Mouse (Mus musculus) myocyte (in vitro differentiated cells): ENCODE data around the gene Krtap14. TPM values are rescaled to one million over a fixed set of nuclear protein-coding genes. Genes with fewer than 3 reads are reported as not detected.

Experiments
- H3K27me3 ChIP-seq: one replicate; pipeline ENCODE4 v1.6.1; 2011; ENCODE audit not compliant: control insufficient read depth, insufficient read depth, insufficient read length
- H3K36me3 ChIP-seq: one replicate; pipeline ENCODE4 v1.6.1; 2011; ENCODE audit not compliant: control insufficient read depth, insufficient read depth
- H3K4me2 ChIP-seq: one replicate; pipeline ENCODE4 v1.6.1; 2011; ENCODE audit warnings: low read depth, control low read depth
- H3K4me3 ChIP-seq: one replicate; pipeline ENCODE4 v1.5.1; 2011; ENCODE audit warnings: mild to moderate bottlenecking, control low read depth, moderate library complexity
- H3K79me2 ChIP-seq: one replicate; pipeline ENCODE4 v1.6.1; 2011; ENCODE audit not compliant: control insufficient read depth, insufficient read depth
- H3ac ChIP-seq: one replicate; pipeline ENCODE4 v1.6.1; 2011; ENCODE audit not compliant: control insufficient read depth, insufficient read length
- CEBPB ChIP-seq: IDR thresholded peaks from 2 replicates; pipeline ENCODE4 v1.6.1; 2011; ENCODE audit warnings: mild to moderate bottlenecking, moderate library complexity; ENCODE audit not compliant: poor library complexity, insufficient read depth, severe bottlenecking
- E2F4 ChIP-seq: IDR thresholded peaks from one replicate; pipeline ENCODE4 v1.6.1; 2011; ENCODE audit warnings: mild to moderate bottlenecking, control low read depth, moderate library complexity; ENCODE audit not compliant: insufficient read depth
- MAX ChIP-seq: IDR thresholded peaks from one replicate; pipeline ENCODE4 v1.6.1; 2011; ENCODE audit warnings: low read depth, mild to moderate bottlenecking, control low read depth
- MYOD1 ChIP-seq, 3 experiments: IDR thresholded peaks; one replicate each; pipeline ENCODE4 v1.6.1; 2011; ENCODE audit warnings: control low read depth in 2 of 3, low read depth in 2 of 3, mild to moderate bottlenecking in 2 of 3, moderate library complexity in 1 of 3; ENCODE audit not compliant: insufficient read length in 2 of 3, control insufficient read depth in 1 of 3
- MYOG ChIP-seq, 3 experiments: IDR thresholded peaks; one replicate each; pipeline ENCODE4 v1.6.1; 2011; ENCODE audit warnings: control low read depth in 2 of 3, low read depth in 2 of 3, mild to moderate bottlenecking in 2 of 3; ENCODE audit not compliant: insufficient read length in 2 of 3, control insufficient read depth in 1 of 3, insufficient read depth in 1 of 3
- POLR2A ChIP-seq: IDR thresholded peaks from one replicate; pipeline ENCODE4 v1.6.1; 2011; ENCODE audit warnings: low read depth, mild to moderate bottlenecking, control low read depth, moderate library complexity; ENCODE audit not compliant: insufficient read length
- POLR2AphosphoS2 ChIP-seq: IDR thresholded peaks from one replicate; pipeline ENCODE4 v1.6.1; 2011; ENCODE audit warnings: low read depth, control low read depth; ENCODE audit not compliant: insufficient read length
- REST ChIP-seq: IDR thresholded peaks from one replicate; pipeline ENCODE4 v1.6.1; 2011; ENCODE audit warnings: mild to moderate bottlenecking, control low read depth, moderate library complexity; ENCODE audit not compliant: insufficient read depth, insufficient read length
- SRF ChIP-seq: IDR thresholded peaks from one replicate; pipeline ENCODE4 v1.6.1; 2011; ENCODE audit warnings: low read depth; ENCODE audit not compliant: control insufficient read depth, insufficient read length
- TCF12 ChIP-seq: IDR thresholded peaks from one replicate; pipeline ENCODE4 v1.6.1; 2011; ENCODE audit warnings: mild to moderate bottlenecking, control low read depth; ENCODE audit not compliant: poor library complexity, insufficient read depth, severe bottlenecking
- TCF3 ChIP-seq: IDR thresholded peaks from one replicate; pipeline ENCODE4 v1.6.1; 2011; ENCODE audit warnings: low read depth, control low read depth; ENCODE audit not compliant: insufficient read length
- USF1 ChIP-seq: IDR thresholded peaks from one replicate; pipeline ENCODE4 v1.6.1; 2011; ENCODE audit warnings: low read depth, mild to moderate bottlenecking, control low read depth, moderate library complexity
- polyA plus RNA-seq: library from polyadenylated mRNA; unstranded; fragments of >200 nt; fragmentation: generic; extraction: Trizol; gene quantifications from one replicate; pipeline ENCODE4 v1.2.1, GENCODE M21; 2012; ENCODE audit warnings: missing spikeins

Krtap14 gene
- polyA plus RNA-seq, 1 experiment, result not detected

DNA sequence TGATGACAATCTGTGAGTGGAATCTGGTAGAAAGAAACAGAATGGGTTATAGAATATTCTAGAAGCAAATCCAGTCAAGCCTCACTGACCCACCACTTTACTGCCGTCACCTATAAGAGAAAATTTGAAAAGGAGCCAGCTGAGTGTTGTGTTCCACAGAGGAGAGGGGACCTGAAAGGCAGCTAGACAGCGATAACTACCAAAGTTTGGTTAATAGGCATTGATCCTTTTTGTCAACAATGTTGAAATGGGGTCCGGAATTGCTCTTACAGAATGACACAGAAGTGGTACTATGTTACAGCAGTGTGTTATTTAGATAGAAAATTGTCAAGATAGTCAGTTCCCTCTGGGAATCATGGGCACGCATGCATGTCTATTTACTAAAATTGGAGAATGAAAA lies 22.6 kb upstream of the Krtap14 start:
- H3ac ChIP-seq, result no peak overlapping the region
- no peaks in the 10 kb centered on the region for H3K27me3 ChIP-seq
- no peaks in the 10 kb centered on the region for H3K36me3 ChIP-seq
- H3K4me3 ChIP-seq, result no peak overlapping the region
- H3K4me2 ChIP-seq, result no peak overlapping the region
- H3K79me2 ChIP-seq, result no peaks in the 10 kb centered on the region
- no peak for TF ChIP-seq E2F4
- no peak for TF ChIP-seq SRF
- no peak for TF ChIP-seq MYOG (IDR thresholded peaks at IDR 0.05; ENCODE audit: control insufficient read depth in 1 of 3, insufficient read depth in 1 of 3, insufficient read length in 2 of 3, low read depth in 2 of 3)
- TF ChIP-seq POLR2AphosphoS2, result no peak
- TF ChIP-seq MYOD1 (IDR thresholded peaks at IDR 0.05; ENCODE audit: control insufficient read depth in 1 of 3, insufficient read length in 2 of 3, low read depth in 2 of 3), result no peak
- no peak for TF ChIP-seq USF1
- no peak for TF ChIP-seq REST
- TF ChIP-seq TCF3, result no peak
- no peak for TF ChIP-seq POLR2A
- no peak for TF ChIP-seq TCF12
- TF ChIP-seq CEBPB, result no peak
- TF ChIP-seq MAX, result no peak

GRCm38 (mm10) chr16:88847363-88847762 lies 21.4 kb upstream of the Krtap14 start:
- Histone ChIP-seq H3K4me3 (no peak overlapping the region), H3K4me2 (no peak overlapping the region), H3ac (no peak overlapping the region)

GRCm38 (mm10) chr16:88826978-88827377 lies 1.0 kb upstream of the Krtap14 start:
- no peaks in the 10 kb centered on the region for H3K27me3 ChIP-seq
- TF ChIP-seq POLR2AphosphoS2, result no peak
- no peak for TF ChIP-seq TCF12
- TF ChIP-seq SRF, result no peak
- TF ChIP-seq E2F4, result no peak
- TF ChIP-seq CEBPB, result no peak
- no peak for TF ChIP-seq MAX
- H3K79me2 ChIP-seq, result no peaks in the 10 kb centered on the region
- H3K36me3 ChIP-seq, result no peaks in the 10 kb centered on the region
- H3K4me2 ChIP-seq, result no peak overlapping the region
- no peak overlapping the region for H3ac ChIP-seq
- H3K4me3 ChIP-seq, result no peak overlapping the region

More at GRCm38 (mm10) chr16:88847363-88847762, 21.4 kb upstream of the Krtap14 start:
- Histone ChIP-seq H3K36me3 (no peaks in the 10 kb centered on the region), H3K27me3 (no peaks in the 10 kb centered on the region), H3K79me2 (no peaks in the 10 kb centered on the region)
- TF ChIP-seq USF1, result no peak
- TF ChIP-seq TCF3, result no peak
- TF ChIP-seq SRF, result no peak
- TF ChIP-seq REST, result no peak
- no peak for TF ChIP-seq MAX
- no peak for TF ChIP-seq CEBPB
- no peak for TF ChIP-seq MYOG (IDR thresholded peaks at IDR 0.05; ENCODE audit: control insufficient read depth in 1 of 3, insufficient read depth in 1 of 3, insufficient read length in 2 of 3, low read depth in 2 of 3)
- no peak for TF ChIP-seq POLR2AphosphoS2
- TF ChIP-seq POLR2A, result no peak
- no peak for TF ChIP-seq TCF12
- TF ChIP-seq MYOD1 (IDR thresholded peaks at IDR 0.05; ENCODE audit: control insufficient read depth in 1 of 3, insufficient read length in 2 of 3, low read depth in 2 of 3), result no peak
- no peak for TF ChIP-seq E2F4

DNA sequence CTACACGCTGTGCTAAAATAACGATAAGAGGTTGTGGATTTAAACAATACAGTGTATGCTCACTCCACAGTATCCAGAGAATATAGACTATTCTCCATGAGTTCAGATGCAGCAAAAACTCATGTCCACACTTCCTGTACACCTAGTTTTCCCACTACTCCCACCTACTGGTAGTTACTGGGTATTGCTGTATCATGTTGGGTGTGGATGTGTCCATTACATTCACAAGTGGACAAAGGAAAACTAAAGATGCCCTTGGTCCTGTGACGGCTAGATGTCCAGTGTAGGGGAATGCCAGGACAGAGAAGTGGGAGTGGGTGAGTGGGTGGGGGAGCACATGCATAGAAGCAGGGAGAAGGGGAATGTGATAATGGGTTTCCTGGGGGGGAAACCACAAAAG lies 2.2 kb downstream of the Krtap14 start:
- H3K79me2 ChIP-seq, result no peaks in the 10 kb centered on the region
- H3K4me3 ChIP-seq, result no peak overlapping the region
- no peak overlapping the region for H3K4me2 ChIP-seq
- H3K27me3 ChIP-seq, result no peaks in the 10 kb centered on the region
- H3ac ChIP-seq, result no peak overlapping the region
- H3K36me3 ChIP-seq, result no peaks in the 10 kb centered on the region
- no peak for TF ChIP-seq MYOG (IDR thresholded peaks at IDR 0.05; ENCODE audit: control insufficient read depth in 1 of 3, insufficient read depth in 1 of 3, insufficient read length in 2 of 3, low read depth in 2 of 3)
- no peak for TF ChIP-seq MAX
- TF ChIP-seq SRF, result no peak
- TF ChIP-seq MYOD1 (IDR thresholded peaks at IDR 0.05; ENCODE audit: control insufficient read depth in 1 of 3, insufficient read length in 2 of 3, low read depth in 2 of 3), result no peak
- TF ChIP-seq CEBPB, result no peak

- no peak within 1 kb of the TSS for H3ac ChIP-seq
- no peaks in the 10 kb centered on the region for H3K27me3 ChIP-seq
- H3K36me3 ChIP-seq, result no peaks in the 10 kb centered on the region
- no peaks in the 10 kb centered on the region for H3K79me2 ChIP-seq
- H3K4me3 ChIP-seq, result no peak within 1 kb of the TSS
- no peak within 1 kb of the TSS for H3K4me2 ChIP-seq
- TF ChIP-seq USF1 (no peak), MAX (no peak), SRF (no peak), REST (no peak), CEBPB (no peak), MYOD1 (IDR thresholded peaks at IDR 0.05; ENCODE audit: control insufficient read depth in 1 of 3, insufficient read length in 2 of 3, low read depth in 2 of 3) (no peak), TCF12 (no peak), POLR2AphosphoS2 (no peak), TCF3 (no peak), MYOG (IDR thresholded peaks at IDR 0.05; ENCODE audit: control insufficient read depth in 1 of 3, insufficient read depth in 1 of 3, insufficient read length in 2 of 3, low read depth in 2 of 3) (no peak), POLR2A (no peak), E2F4 (no peak)
Measured at GRCm38 (mm10) chr16:88820066-88820465, 5.9 kb downstream of the Krtap14 start, which contains the start of gene Krtap15. Gene Krtap15, plus strand, starts transcription at chr16:88820215.
